Mouse (Mus musculus) limb, embryonic 10.5 days (tissue): ENCODE measurements around the gene Dazap1. TPM values are rescaled to one million over a fixed set of nuclear protein-coding genes. Genes with fewer than 3 reads are reported as not detected.

ENCODE experiments used
- DNase-seq: peaks from one replicate; pipeline ENCODE4 v3.0.0-alpha.2; 2017; ENCODE audit warnings: low spot score
- H3K27ac ChIP-seq: fragments of 300-500 bp; sonication (generic); 2 replicates; pipeline ENCODE4 v1.5.1; 2016; ENCODE audit warnings: mild to moderate bottlenecking
- H3K27me3 ChIP-seq: fragments of 300-500 bp; sonication (generic); 2 replicates; pipeline ENCODE4 v1.6.1; 2016; ENCODE audit warnings: low read depth, mild to moderate bottlenecking; ENCODE audit not compliant: poor library complexity, severe bottlenecking
- H3K36me3 ChIP-seq: fragments of 300-500 bp; sonication (generic); 2 replicates; pipeline ENCODE4 v1.6.1; 2016; ENCODE audit warnings: mild to moderate bottlenecking, moderate library complexity
- H3K4me1 ChIP-seq: fragments of 300-500 bp; sonication (generic); 2 replicates; pipeline ENCODE4 v1.6.1; 2016
- H3K4me3 ChIP-seq: fragments of 300-500 bp; sonication (generic); 2 replicates; pipeline ENCODE4 v1.5.1; 2016; ENCODE audit warnings: mild to moderate bottlenecking, moderate library complexity
- H3K9me3 ChIP-seq: fragments of 300-500 bp; sonication (generic); replicated peaks from 2 replicates; pipeline ENCODE4 v1.6.1; 2016; ENCODE audit warnings: mild to moderate bottlenecking
- WGBS: fragments of 180-500 bp; shearing (Covaris S2); methylation state at CpG from one replicate; pipeline ENCODE4 v1.1.7; 2016; 5-methylcytosine and 5-hydroxymethylcytosine counted together
- polyA plus RNA-seq: library from polyadenylated mRNA; unstranded; fragments of >200 nt; fragmentation: Nextera tagmentation; extraction: Ambion mirVana; gene quantifications from 2 replicates; pipeline ENCODE4 v1.2.1, GENCODE M21; 2016

The Dazap1 gene
- polyA plus RNA-seq, 1 experiment from 2014 or later: 66.2 TPM

- H3K4me1 ChIP-seq: peaks cover 45% of the 10 kb centered on the region
- H3K27me3 ChIP-seq: peaks cover 83% of the 10 kb centered on the region
- DNase-seq: no peak
- H3K9me3 ChIP-seq: no peaks in the 10 kb centered on the region
- H3K4me3 ChIP-seq: peak overlapping the region; percentile 25
- peak overlapping the region; percentile 27; the same call in 1 of the 2 replicates for H3K27ac ChIP-seq
- 48% methylated on average over 27 of the region's 27 CpGs for WGBS
- peaks cover 22% of the 10 kb centered on the region for H3K36me3 ChIP-seq
Observed at GRCm38 (mm10) chr10:80315315-80315714, 54.0 kb downstream of the Dazap1 start.

- WGBS: 29% methylated on average over 11 of the region's 11 CpGs
- peaks cover 22% of the 10 kb centered on the region for H3K36me3 ChIP-seq
- no peak for DNase-seq
- no peak overlapping the region for H3K27ac ChIP-seq
- H3K9me3 ChIP-seq: no peaks in the 10 kb centered on the region
- peaks cover 72% of the 10 kb centered on the region for H3K27me3 ChIP-seq
- H3K4me1 ChIP-seq: peaks cover 52% of the 10 kb centered on the region
- H3K4me3 ChIP-seq: peak overlapping the region; percentile 25; the same call in 1 of the 2 replicates
Observed at GRCm38 (mm10) chr10:80316359-80316781, 55.1 kb downstream of the Dazap1 start.

GRCm38 (mm10) chr10:80317011-80317410 is 55.7 kb downstream of the Dazap1 start:
- H3K36me3 ChIP-seq: peaks cover 22% of the 10 kb centered on the region
- peaks cover 68% of the 10 kb centered on the region for H3K27me3 ChIP-seq
- H3K9me3 ChIP-seq: no peaks in the 10 kb centered on the region
- peaks cover 57% of the 10 kb centered on the region for H3K4me1 ChIP-seq
- no peak overlapping the region for H3K4me3 ChIP-seq
- no peak overlapping the region for H3K27ac ChIP-seq
- 58% methylated on average over 10 of the region's 10 CpGs for WGBS
- no peak for DNase-seq

GRCm38 (mm10) chr10:80320340-80320760 is 59.1 kb downstream of the Dazap1 start, which contains the start of gene 2310011J03Rik:
Gene 2310011J03Rik, minus strand, starts transcription at chr10:80320537.
- H3K27me3 ChIP-seq: peaks cover 60% of the 10 kb centered on the region
- peak within 1 kb of the TSS; percentile 81 for H3K4me3 ChIP-seq
- H3K27ac ChIP-seq: peak within 1 kb of the TSS; percentile 82
- peaks cover 69% of the 10 kb centered on the region for H3K4me1 ChIP-seq
- H3K9me3 ChIP-seq: no peaks in the 10 kb centered on the region
- 1% methylated on average over 34 of the region's 34 CpGs for WGBS
- DNase-seq: peak; percentile 94
- peaks cover 22% of the 10 kb centered on the region for H3K36me3 ChIP-seq

GRCm38 (mm10) chr10:80321014-80321669 is 59.9 kb downstream of the Dazap1 start:
- H3K27ac ChIP-seq: peak overlapping the region; percentile 19; the same call in 1 of the 2 replicates
- peaks cover 62% of the 10 kb centered on the region for H3K4me1 ChIP-seq
- H3K9me3 ChIP-seq: no peaks in the 10 kb centered on the region
- H3K36me3 ChIP-seq: peaks cover 22% of the 10 kb centered on the region
- no peak for DNase-seq
- peak overlapping the region; percentile 69 for H3K4me3 ChIP-seq
- WGBS: 73% methylated on average over 6 of the region's 6 CpGs
- peaks cover 60% of the 10 kb centered on the region for H3K27me3 ChIP-seq

GRCm38 (mm10) chr10:80321670-80322581 is 60.6 kb downstream of the Dazap1 start:
- peaks cover 58% of the 10 kb centered on the region for H3K27me3 ChIP-seq
- peaks cover 55% of the 10 kb centered on the region for H3K4me1 ChIP-seq

GRCm38 (mm10) chr10:80322811-80323211 is 61.5 kb downstream of the Dazap1 start:
- Histone ChIP-seq H3K4me1 (peaks cover 53% of the 10 kb centered on the region), H3K4me3 (peak overlapping the region; percentile 69), H3K27me3 (peaks cover 55% of the 10 kb centered on the region), H3K27ac (peak overlapping the region; percentile 84), H3K36me3 (peaks cover 16% of the 10 kb centered on the region), H3K9me3 (no peaks in the 10 kb centered on the region)
- 8% methylated on average over 28 of the region's 28 CpGs for WGBS
- peak; percentile 66 for DNase-seq

More at GRCm38 (mm10) chr10:80321670-80322581, 60.6 kb downstream of the Dazap1 start:
- WGBS: 90% methylated on average over 21 of the region's 21 CpGs
- DNase-seq: no peak
- Histone ChIP-seq H3K9me3 (no peaks in the 10 kb centered on the region), H3K27ac (peak overlapping the region; percentile 84), H3K36me3 (peaks cover 22% of the 10 kb centered on the region), H3K4me3 (peak overlapping the region; percentile 69)

- H3K4me1 ChIP-seq: peaks cover 55% of the 10 kb centered on the region
- peaks cover 55% of the 10 kb centered on the region for H3K27me3 ChIP-seq
- peak; percentile 80 for DNase-seq
- H3K4me3 ChIP-seq: peak overlapping the region; percentile 69
- WGBS: 1% methylated on average over 46 of the region's 46 CpGs
- peak overlapping the region; percentile 84 for H3K27ac ChIP-seq
- H3K9me3 ChIP-seq: no peaks in the 10 kb centered on the region
- peaks cover 9% of the 10 kb centered on the region for H3K36me3 ChIP-seq
Observed at GRCm38 (mm10) chr10:80323261-80324119, 62.2 kb downstream of the Dazap1 start.

- WGBS: 80% methylated on average over 17 of the region's 17 CpGs
- peaks cover 58% of the 10 kb centered on the region for H3K27me3 ChIP-seq
- peaks cover 56% of the 10 kb centered on the region for H3K4me1 ChIP-seq
- H3K4me3 ChIP-seq: peak overlapping the region; percentile 69
- no peaks in the 10 kb centered on the region for H3K9me3 ChIP-seq
- peaks cover under 1% of the 10 kb centered on the region; the same call in 1 of the 2 replicates for H3K36me3 ChIP-seq
- DNase-seq: no peak
- peak overlapping the region; percentile 7; the same call in 1 of the 2 replicates for H3K27ac ChIP-seq
Observed at GRCm38 (mm10) chr10:80324120-80325037, 63.1 kb downstream of the Dazap1 start.

GRCm38 (mm10) chr10:80325045-80325444 is 63.8 kb downstream of the Dazap1 start:
- WGBS: 81% methylated on average over 21 of the region's 21 CpGs
- Histone ChIP-seq H3K36me3 (no peaks in the 10 kb centered on the region), H3K9me3 (no peaks in the 10 kb centered on the region), H3K27me3 (peaks cover 62% of the 10 kb centered on the region), H3K4me1 (peaks cover 56% of the 10 kb centered on the region), H3K27ac (peak overlapping the region; percentile 7; the same call in 1 of the 2 replicates), H3K4me3 (peak overlapping the region; percentile 12; the same call in 1 of the 2 replicates)
- DNase-seq: no peak

GRCm38 (mm10) chr10:80329273-80330081 is 68.2 kb downstream of the Dazap1 start, which contains the start of the genes Pcsk4 and Reep6:
Gene Pcsk4, minus strand, starts transcription at chr10:80329498.
Gene Reep6, plus strand, starts transcription at chr10:80329953.
- H3K27me3 ChIP-seq: peaks cover 80% of the 10 kb centered on the region
- DNase-seq: peak; percentile 95
- peaks cover 31% of the 10 kb centered on the region for H3K4me1 ChIP-seq
- 4% methylated on average over 36 of the region's 36 CpGs for WGBS
- H3K4me3 ChIP-seq: peak within 1 kb of the TSS; percentile 61
- H3K27ac ChIP-seq: peak within 1 kb of the TSS; percentile 70
- no peaks in the 10 kb centered on the region for H3K36me3 ChIP-seq
- no peaks in the 10 kb centered on the region for H3K9me3 ChIP-seq
